In the genomic region with DNA sequence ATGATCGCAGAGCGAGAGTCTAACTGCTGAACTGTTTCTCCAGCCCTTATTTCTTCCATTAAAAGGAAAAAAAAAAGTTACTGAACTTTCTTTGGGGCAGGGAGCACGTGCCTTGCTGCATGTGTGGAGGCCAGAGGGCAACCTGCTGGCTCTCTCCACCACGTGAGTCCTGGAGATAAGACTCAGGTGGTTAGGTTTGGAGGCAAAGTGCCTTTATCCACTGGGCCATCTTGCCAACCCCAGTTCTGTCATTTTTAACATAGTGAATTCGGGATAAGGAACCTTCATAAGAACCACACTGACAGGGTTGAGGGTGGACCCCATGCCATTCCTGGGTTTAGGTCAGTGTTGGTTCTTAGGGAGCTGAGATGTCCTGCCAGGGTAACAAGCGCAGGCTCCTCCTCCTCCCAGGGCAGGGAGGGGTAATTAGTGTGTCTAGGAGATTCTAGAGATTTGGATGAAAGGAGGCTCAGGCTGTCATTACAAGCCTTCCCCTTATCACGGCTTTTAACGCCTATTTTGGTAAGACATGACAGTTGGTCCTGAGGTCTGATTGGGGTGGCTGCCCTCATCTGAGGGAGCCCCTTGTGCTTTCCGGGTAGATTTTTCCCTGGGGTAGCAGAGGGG, we compare ENCODE assay signal across 15 mouse cellular contexts.
A peak's percentile ranks its signal among the peaks of the same experiment; 100 is the strongest.
DNase-seq lines count a peak whose midpoint lies in the region; ATAC-seq lines count a peak whose summit lies in the region.
"Had no signal": no experiment of that assay in that cellular context is flagged by ENCODE, and none has a peak within 500 bp of the region (broad histone marks: within the 10 kb centered on the region; RNA-seq: fewer than 3 reads in every experiment).

No protein-coding gene starts in this region.

- peak; percentile 32 to 59 for DNase-seq in urinary bladder, adult 18-20 months (ENCODE audit: low spot score in 2 of 2)
- DNase-seq in urinary bladder, postnatal 10 days (ENCODE audit: low spot score): no peak
- DNase-seq in liver, embryonic 13.5 days: peak; percentile 77
- no peak for DNase-seq in right cerebral cortex, postnatal 14 days
- DNase-seq in embryo, embryonic 11 days: no peak
- no peak for DNase-seq in embryo, embryonic 9.5 days (ENCODE audit: extremely low spot score)
- DNase-seq: adrenal gland, adult 8-10 months; heart, adult 18-20 months; heart, postnatal 10 days had no signal

- peak; percentile 48 for ATAC-seq in common myeloid progenitor, adult 5-6 weeks (replicated peaks; ENCODE audit: low read depth, poor library complexity, severe bottlenecking)
- ATAC-seq in liver, embryonic 13.5 days (ENCODE audit: low read depth): peak; percentile 87
- ATAC-seq: hindbrain, embryonic 16.5 days had no signal

- H3K27me3 ChIP-seq in liver, embryonic 13.5 days: no peaks in the 10 kb centered on the region
- H3K27me3 ChIP-seq: lung, embryonic 15.5 days had no signal

- no peaks in the 10 kb centered on the region for H3K36me3 ChIP-seq in liver, embryonic 13.5 days
- H3K36me3 ChIP-seq: lung, embryonic 15.5 days had no signal

- WGBS in liver, embryonic 13.5 days (ENCODE audit: insufficient replicate concordance): 17% methylated on average over 9 of the region's 9 CpGs

- peaks cover 62% of the 10 kb centered on the region for H3K4me1 ChIP-seq in liver, embryonic 13.5 days (replicated peaks)
- H3K4me1 ChIP-seq: lung, embryonic 15.5 days had no signal

- H3K9ac ChIP-seq in liver, embryonic 13.5 days: peak overlapping the region; percentile 62
- H3K9ac ChIP-seq: lung, embryonic 15.5 days had no signal

- H3K4me3 ChIP-seq in liver, embryonic 13.5 days (replicated peaks): no peak overlapping the region; the same call in 1 of the 2 replicates
- H3K4me3 ChIP-seq: layer of hippocampus, adult 2 months; lung, embryonic 15.5 days; myocyte had no signal

- peak overlapping the region; percentile 54 for H3K4me2 ChIP-seq in liver, embryonic 13.5 days
- H3K4me2 ChIP-seq: lung, embryonic 15.5 days; midbrain, embryonic 11.5 days had no signal

- peak overlapping the region; percentile 91 for H3K27ac ChIP-seq in liver, embryonic 13.5 days
- H3K27ac ChIP-seq: layer of hippocampus, adult 2 months; lung, embryonic 15.5 days had no signal

- H3K9me3 ChIP-seq in liver, embryonic 13.5 days (replicated peaks): no peaks in the 10 kb centered on the region
- H3K9me3 ChIP-seq: lung, embryonic 15.5 days had no signal

Comparison
In these comparisons a context has a peak if more than half of its experiments do, and no peak if none do; other contexts are left out.
1. DNase-seq: peak in urinary bladder, adult 18-20 months (2 of 2) and liver, embryonic 13.5 days (single experiment); none in urinary bladder, postnatal 10 days (single experiment), right cerebral cortex, postnatal 14 days (single experiment), embryo, embryonic 11 days (single experiment) and embryo, embryonic 9.5 days (single experiment).